Mouse (Mus musculus): ENCODE data around the gene Gm3264.
"Not testable (repeated sequence)": the region's sequence is repeated elsewhere in the genome, so short reads cannot be mapped to it uniquely, and the experiment has no call there.

Gm3264 gene

GRCm38 (mm10) chr14:4855299-4855980, at the start of gene Gm3264:
Gm3264 (plus strand) TSS chr14:4855576.
- DNase-seq (ENCODE audit: low spot score in 2 of 2), result not testable (repeated sequence)

- DNase-seq (ENCODE audit: low spot score in 2 of 2), result not testable (repeated sequence)
Observed at GRCm38 (mm10) chr14:4806421-4806820, 49.0 kb upstream of the Gm3264 start.

GRCm38 (mm10) chr14:4821950-4822349, 33.4 kb upstream of the Gm3264 start:
- DNase-seq (ENCODE audit: low spot score in 2 of 2), result not testable (repeated sequence)

- DNase-seq (ENCODE audit: low spot score in 2 of 2), result not testable (repeated sequence)
Observed at GRCm38 (mm10) chr14:4837806-4838205, 17.6 kb upstream of the Gm3264 start, which contains the start of gene Gm3269. Gm3269 (plus strand) TSS chr14:4838106.

GRCm38 (mm10) chr14:4892116-4892515, 36.7 kb downstream of the Gm3264 start, which contains the start of gene Gm3278:
Gm3278 (plus strand) TSS chr14:4892416.
- DNase-seq (ENCODE audit: low spot score in 2 of 2), result not testable (repeated sequence)
